In genomic region chr9:95070832-95071519, GRCm38 (mm10) we compare ENCODE assay signal across 23 mouse cellular contexts.
DNase-seq lines count a peak whose midpoint lies in the region; ATAC-seq lines count a peak whose summit lies in the region.
"Had no signal": no experiment of that assay in that cellular context is flagged by ENCODE, and none has a peak within 500 bp of the region (broad histone marks: within the 10 kb centered on the region; RNA-seq: fewer than 3 reads in every experiment).

No protein-coding gene starts in this region.

- ATAC-seq in forebrain, embryonic 12.5 days (ENCODE audit: low FRiP score): peak; percentile 39; the same call in 1 of the 2 replicates
- ATAC-seq in forebrain, embryonic 16.5 days: no peak
- peak; percentile 64; the same call in 1 of the 2 replicates for ATAC-seq in kidney, embryonic 16.5 days (ENCODE audit: low FRiP score, low TSS enrichment)
- no peak for ATAC-seq in neural tube, embryonic 15.5 days (ENCODE audit: low FRiP score)
- ATAC-seq in liver, embryonic 11.5 days (replicated peaks; ENCODE audit: low FRiP score): no peak
- ATAC-seq: intestine, embryonic 15.5 days; lung, postnatal 0 days had no signal

- peaks cover 22% of the 10 kb centered on the region for H3K4me1 ChIP-seq in forebrain, embryonic 12.5 days
- peaks cover 15% of the 10 kb centered on the region for H3K4me1 ChIP-seq in forebrain, embryonic 16.5 days (replicated peaks; ENCODE audit: control insufficient read depth, insufficient read depth, low read length)
- peaks cover 40% of the 10 kb centered on the region for H3K4me1 ChIP-seq in kidney, embryonic 16.5 days (ENCODE audit: insufficient read depth, low read length)
- H3K4me1 ChIP-seq in neural tube, embryonic 15.5 days: peaks cover 20% of the 10 kb centered on the region
- no peaks in the 10 kb centered on the region for H3K4me1 ChIP-seq in liver, embryonic 11.5 days (replicated peaks; ENCODE audit: control insufficient read depth, insufficient read depth, low read length)

- 0 out of 2 replicates have a peak, but pooled peaks cover 4% of the 10 kb centered on the region for H3K9me3 ChIP-seq in forebrain, embryonic 12.5 days
- peaks cover 3% of the 10 kb centered on the region; the same call in 1 of the 2 replicates for H3K9me3 ChIP-seq in forebrain, embryonic 16.5 days (ENCODE audit: control insufficient read depth, low read length)
- peaks cover 9% of the 10 kb centered on the region for H3K9me3 ChIP-seq in kidney, embryonic 16.5 days (ENCODE audit: low read length)
- H3K9me3 ChIP-seq in neural tube, embryonic 15.5 days (replicated peaks): no peaks in the 10 kb centered on the region
- no peaks in the 10 kb centered on the region for H3K9me3 ChIP-seq in liver, embryonic 11.5 days (ENCODE audit: control insufficient read depth, low read length)
- H3K9me3 ChIP-seq: embryonic facial prominence, embryonic 15.5 days; intestine, embryonic 15.5 days had no signal

- H3K27me3 ChIP-seq in forebrain, embryonic 12.5 days: no peaks in the 10 kb centered on the region
- no peaks in the 10 kb centered on the region for H3K27me3 ChIP-seq in forebrain, embryonic 16.5 days (replicated peaks; ENCODE audit: control insufficient read depth, insufficient read depth, low read length)
- no peaks in the 10 kb centered on the region for H3K27me3 ChIP-seq in kidney, embryonic 16.5 days (ENCODE audit: insufficient read depth, low read length)
- no peaks in the 10 kb centered on the region for H3K27me3 ChIP-seq in neural tube, embryonic 15.5 days (replicated peaks)
- no peaks in the 10 kb centered on the region for H3K27me3 ChIP-seq in liver, embryonic 11.5 days (replicated peaks; ENCODE audit: control insufficient read depth, insufficient read depth, low read length)
- H3K27me3 ChIP-seq: embryonic facial prominence, embryonic 15.5 days; intestine, embryonic 15.5 days; limb, embryonic 13.5 days had no signal

- H3K27ac ChIP-seq in forebrain, embryonic 12.5 days: no peak overlapping the region; the same call in 1 of the 2 replicates
- H3K27ac ChIP-seq in forebrain, embryonic 16.5 days (ENCODE audit: low read length): no peak overlapping the region
- H3K27ac ChIP-seq in kidney, embryonic 16.5 days (ENCODE audit: low read length): peak overlapping the region; percentile 63
- H3K27ac ChIP-seq in neural tube, embryonic 15.5 days (replicated peaks): no peak overlapping the region
- no peak overlapping the region for H3K27ac ChIP-seq in liver, embryonic 11.5 days (ENCODE audit: low read depth, low read length)
- H3K27ac ChIP-seq: embryonic facial prominence, embryonic 15.5 days; heart, adult 2 months; limb, embryonic 13.5 days; liver, embryonic 14.5 days; midbrain, embryonic 12.5 days had no signal

- no peak overlapping the region for H3K4me3 ChIP-seq in forebrain, embryonic 12.5 days (replicated peaks)
- H3K4me3 ChIP-seq in forebrain, embryonic 16.5 days (replicated peaks; ENCODE audit: low read length): no peak overlapping the region
- H3K4me3 ChIP-seq in kidney, embryonic 16.5 days (ENCODE audit: low read length): 0 out of 2 replicates have a peak overlapping the region, but pooled peaks have one; percentile 5
- H3K4me3 ChIP-seq in neural tube, embryonic 15.5 days (replicated peaks): no peak overlapping the region
- no peak overlapping the region for H3K4me3 ChIP-seq in liver, embryonic 11.5 days (ENCODE audit: low read depth, low read length)
- H3K4me3 ChIP-seq: embryonic facial prominence, embryonic 15.5 days; heart, adult 2 months; intestine, embryonic 15.5 days; limb, embryonic 13.5 days; midbrain, embryonic 12.5 days had no signal

- H3K4me2 ChIP-seq in forebrain, embryonic 12.5 days: no peak overlapping the region
- H3K4me2 ChIP-seq in forebrain, embryonic 16.5 days (ENCODE audit: low read length): no peak overlapping the region
- peak overlapping the region; percentile 21 for H3K4me2 ChIP-seq in kidney, embryonic 16.5 days (replicated peaks; ENCODE audit: low read depth, low read length)
- H3K4me2 ChIP-seq in neural tube, embryonic 15.5 days: 0 out of 2 replicates have a peak overlapping the region, but pooled peaks have one; percentile 2
- H3K4me2 ChIP-seq in liver, embryonic 11.5 days: no peak overlapping the region
- H3K4me2 ChIP-seq: embryonic facial prominence, embryonic 15.5 days; intestine, embryonic 15.5 days; limb, embryonic 13.5 days; midbrain, embryonic 12.5 days had no signal

- H3K9ac ChIP-seq in forebrain, embryonic 12.5 days: no peak overlapping the region
- H3K9ac ChIP-seq in forebrain, embryonic 16.5 days (replicated peaks; ENCODE audit: low read depth, low read length): no peak overlapping the region
- H3K9ac ChIP-seq in kidney, embryonic 16.5 days (replicated peaks; ENCODE audit: low read length): no peak overlapping the region
- no peak overlapping the region for H3K9ac ChIP-seq in neural tube, embryonic 15.5 days (replicated peaks)
- no peak overlapping the region for H3K9ac ChIP-seq in liver, embryonic 11.5 days (ENCODE audit: low read depth, low read length)
- H3K9ac ChIP-seq: embryonic facial prominence, embryonic 15.5 days; intestine, embryonic 15.5 days; limb, embryonic 13.5 days; liver, embryonic 14.5 days; midbrain, embryonic 12.5 days had no signal

- H3K36me3 ChIP-seq in forebrain, embryonic 12.5 days (replicated peaks): no peaks in the 10 kb centered on the region
- H3K36me3 ChIP-seq in forebrain, embryonic 16.5 days (ENCODE audit: control insufficient read depth, insufficient read depth): no peaks in the 10 kb centered on the region
- no peaks in the 10 kb centered on the region for H3K36me3 ChIP-seq in kidney, embryonic 16.5 days (ENCODE audit: insufficient read depth, low read length)
- H3K36me3 ChIP-seq in neural tube, embryonic 15.5 days: no peaks in the 10 kb centered on the region
- no peaks in the 10 kb centered on the region for H3K36me3 ChIP-seq in liver, embryonic 11.5 days (ENCODE audit: control insufficient read depth, insufficient read depth, low read length)
- H3K36me3 ChIP-seq: embryonic facial prominence, embryonic 15.5 days; intestine, embryonic 15.5 days; limb, embryonic 13.5 days; midbrain, embryonic 12.5 days had no signal

- no peak for DNase-seq in kidney, adult 11 months
- no peak for DNase-seq in neural tube, embryonic 10.5 days (ENCODE audit: extremely low spot score, low spot score)
- no peak for DNase-seq in adrenal gland, adult 18-20 months (ENCODE audit: low spot score in 2 of 2)
- DNase-seq in liver, embryonic 11.5 days (ENCODE audit: low spot score): no peak
- DNase-seq: adrenal gland, postnatal 36 days; cerebellum, adult 11 months; cerebellum, adult 9-11 months; gastrocnemius, postnatal 25 days; heart, adult 2 months; heart, postnatal 4 days; kidney, postnatal 10 days; right cerebral cortex, postnatal 4 days; thymus, postnatal 14 days had no signal

- WGBS in forebrain, embryonic 12.5 days: 62% methylated on average over 13 of the region's 13 CpGs
- WGBS in forebrain, embryonic 16.5 days: 56% methylated on average over 13 of the region's 13 CpGs
- WGBS in kidney, embryonic 16.5 days: 33% methylated on average over 13 of the region's 13 CpGs
- WGBS in neural tube, embryonic 15.5 days: 53% methylated on average over 13 of the region's 13 CpGs
- WGBS in liver, embryonic 11.5 days: 74% methylated on average over 13 of the region's 13 CpGs

Comparison
In these comparisons a context has a peak if more than half of its experiments do, and no peak if none do; other contexts are left out.
1. ATAC-seq: peak in forebrain, embryonic 12.5 days (single experiment) and kidney, embryonic 16.5 days (single experiment); none in forebrain, embryonic 16.5 days (single experiment), neural tube, embryonic 15.5 days (single experiment) and liver, embryonic 11.5 days (single experiment).
2. H3K4me2 ChIP-seq: peak in kidney, embryonic 16.5 days (single experiment) and neural tube, embryonic 15.5 days (single experiment); none in forebrain, embryonic 12.5 days (single experiment), forebrain, embryonic 16.5 days (single experiment) and liver, embryonic 11.5 days (single experiment).